Mouse (Mus musculus): ENCODE data around the gene Ccdc144b.

GRCm38 (mm10) chr3:35970441-35970840 lies 82.9 kb downstream of the Ccdc144b start:
- TF ChIP-seq GATA1 (IDR thresholded peaks at IDR 0.05; ENCODE audit: borderline replicate concordance, low read length) (no peak), FLI1 (IDR thresholded peaks at IDR 0.05; ENCODE audit: low read length) (no peak)

Data from megakaryocyte, embryonic 14.5 days (primary cell).